Mouse (Mus musculus) neural tube, embryonic 10.5 days (tissue): ENCODE measurements around the gene A730071L15Rik.

Experiments used
- DNase-seq: peaks from one replicate; pipeline ENCODE4 v3.0.0-alpha.2; 2017; ENCODE audit warnings: low spot score; ENCODE audit errors: extremely low spot score

Gene A730071L15Rik

GRCm38 (mm10) chr11:6199410-6200086 is at the start of gene A730071L15Rik:
Gene A730071L15Rik (plus strand): TSS chr11:6200029.
- DNase-seq, result peak; percentile 37

DNA sequence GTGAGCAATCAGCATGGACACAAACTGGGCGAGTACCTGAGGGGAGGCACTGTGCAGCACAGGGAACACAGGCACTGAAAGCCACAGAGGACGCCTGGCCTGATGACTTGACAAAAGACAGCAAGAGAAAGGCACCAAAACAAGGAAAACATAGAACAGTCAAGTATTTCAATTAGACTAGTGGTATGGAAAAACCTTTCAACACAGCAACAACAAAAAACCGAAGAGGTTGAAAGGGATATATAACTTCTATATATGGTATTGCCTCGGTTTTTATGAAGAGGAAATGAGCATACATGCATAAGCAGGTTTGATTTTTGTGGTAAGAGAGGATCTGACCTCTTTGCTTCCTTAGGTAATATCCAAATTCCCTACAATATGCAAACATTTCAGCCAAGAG is 47.0 kb upstream of the A730071L15Rik start:
- DNase-seq, result no peak

DNA sequence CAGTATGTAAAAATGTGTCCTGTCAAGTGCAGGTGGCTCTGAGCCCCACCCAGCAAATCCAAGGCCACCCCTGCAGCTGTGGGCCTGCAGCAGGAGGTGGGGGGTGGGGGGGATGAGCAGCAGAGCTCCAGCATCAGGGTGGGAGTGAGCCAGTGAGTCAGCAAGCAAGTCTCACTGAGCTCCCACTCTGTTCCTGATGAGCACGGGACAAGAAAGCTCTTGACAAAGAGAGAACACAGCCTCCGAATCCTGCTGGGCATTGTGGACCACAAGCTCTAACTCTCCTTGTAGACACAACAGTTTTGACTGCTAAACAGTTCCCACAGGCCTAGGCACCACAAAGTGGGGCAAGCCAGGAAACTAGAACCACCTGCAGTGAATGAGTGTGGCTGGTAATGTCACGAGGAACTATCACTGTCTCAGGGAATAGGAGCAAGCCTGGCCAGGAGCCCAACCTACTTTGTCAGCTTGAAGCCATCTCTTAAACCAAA is 45.6 kb upstream of the A730071L15Rik start:
- no peak for DNase-seq

- DNase-seq, result no peak
These were observed 43.2 kb upstream of the A730071L15Rik start for GRCm38 (mm10) chr11:6156651-6157050.

- no peak for DNase-seq
These were observed 42.7 kb upstream of the A730071L15Rik start for GRCm38 (mm10) chr11:6157119-6157518.

DNA sequence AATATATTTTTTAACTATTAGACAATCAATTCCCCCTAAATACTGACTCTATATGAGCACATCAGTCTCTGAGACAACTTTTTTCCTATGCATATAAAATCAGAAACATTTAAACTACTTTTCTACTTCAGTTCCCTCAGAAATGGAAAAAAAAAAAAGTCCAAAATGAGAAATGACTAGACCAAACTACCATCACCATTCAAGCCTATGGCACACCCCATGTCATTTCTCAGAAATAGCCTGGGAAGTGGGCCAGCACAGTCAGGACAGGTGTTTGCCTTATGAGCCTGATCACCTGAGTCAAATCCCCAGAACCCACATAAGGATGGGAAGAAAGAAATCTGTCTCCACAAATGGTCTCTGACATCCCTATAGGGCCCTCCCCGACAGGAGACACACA is 41.3 kb upstream of the A730071L15Rik start:
- no peak for DNase-seq

DNA sequence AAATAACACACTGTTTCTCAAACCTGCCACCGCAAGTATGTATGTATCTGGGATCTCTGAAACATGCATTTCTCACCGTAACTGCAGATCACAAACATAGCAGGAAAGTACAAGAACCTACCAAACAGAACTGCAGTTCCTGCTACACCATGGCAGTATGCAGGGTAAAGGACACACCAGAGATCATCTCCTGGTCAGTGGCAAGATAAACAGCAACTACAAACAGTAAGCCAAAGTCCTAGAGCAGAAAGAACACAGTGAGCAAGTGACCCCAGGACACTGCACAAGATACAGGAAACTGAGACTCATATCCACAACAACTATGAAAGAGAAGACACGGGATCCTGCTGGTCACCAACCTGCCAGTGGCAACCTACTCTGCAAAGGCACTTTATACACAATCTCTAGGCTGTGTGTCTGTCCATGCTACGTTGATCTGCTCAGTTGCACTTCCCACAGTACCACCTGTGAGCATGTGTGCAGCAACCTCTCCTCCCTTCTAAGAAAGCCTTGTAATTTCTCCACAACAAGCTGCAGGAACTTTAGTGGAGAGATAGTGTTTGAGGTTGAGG is 40.0 kb upstream of the A730071L15Rik start:
- DNase-seq, result no peak

- DNase-seq, result no peak
These were observed 39.1 kb upstream of the A730071L15Rik start for GRCm38 (mm10) chr11:6160663-6161271.

- no peak for DNase-seq
These were observed 38.3 kb upstream of the A730071L15Rik start for GRCm38 (mm10) chr11:6161549-6161948.

DNA sequence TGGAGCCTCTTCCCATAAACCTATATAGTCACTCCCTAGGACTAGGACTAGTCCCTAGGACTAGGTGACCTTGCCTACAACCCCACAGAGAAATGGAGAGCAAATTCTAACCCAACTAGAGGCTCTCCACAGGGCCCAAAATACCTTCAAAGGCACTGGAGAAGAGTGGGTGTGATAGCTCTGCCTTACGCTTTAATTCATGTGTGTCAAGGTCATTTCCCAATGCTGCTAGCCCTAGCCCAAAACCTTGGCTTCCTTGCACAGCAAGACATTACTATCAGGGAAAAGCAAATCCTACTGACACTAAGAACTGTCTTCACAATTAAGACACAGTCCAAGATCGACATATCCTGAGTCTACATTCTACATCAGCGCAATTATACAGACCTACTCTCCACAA is 36.8 kb upstream of the A730071L15Rik start:
- no peak for DNase-seq

- no peak for DNase-seq
These were observed 36.1 kb upstream of the A730071L15Rik start for GRCm38 (mm10) chr11:6163706-6164105.

GRCm38 (mm10) chr11:6164781-6165180 is 35.0 kb upstream of the A730071L15Rik start:
- no peak for DNase-seq

DNA sequence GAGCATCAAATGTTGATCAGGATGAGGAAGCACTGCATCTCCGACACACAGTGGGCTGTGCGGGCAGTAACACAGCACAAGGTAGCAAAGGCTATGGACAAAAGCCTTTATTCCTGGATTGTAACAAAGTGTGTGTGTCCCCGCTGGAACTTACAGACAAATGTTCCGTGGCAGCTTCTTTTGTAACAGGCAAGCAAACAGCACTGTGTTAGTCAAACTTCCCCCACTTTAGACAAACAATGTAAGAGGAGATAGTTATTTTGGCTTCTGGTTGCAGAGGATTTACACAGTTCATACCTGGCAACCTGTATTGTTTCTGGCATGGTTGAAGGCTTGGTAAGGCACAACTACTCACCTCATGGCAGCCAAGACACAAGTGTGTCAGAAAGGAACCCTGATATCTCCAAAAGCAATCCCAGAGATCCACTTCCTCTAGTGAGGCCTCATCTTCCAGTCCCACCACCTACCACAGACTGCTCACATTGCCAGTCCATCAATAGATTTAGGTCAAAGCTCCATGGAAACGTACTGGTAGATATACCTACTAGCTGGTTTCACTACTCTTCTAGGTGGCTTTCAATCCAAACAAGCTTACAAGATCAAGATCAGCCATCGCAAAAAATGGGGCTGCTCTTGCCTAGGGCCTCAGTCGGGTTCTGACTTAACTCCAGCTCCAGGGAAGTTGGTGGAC is 34.3 kb upstream of the A730071L15Rik start:
- no peak for DNase-seq

- no peak for DNase-seq
These were observed 33.5 kb upstream of the A730071L15Rik start for GRCm38 (mm10) chr11:6166351-6166750.

- DNase-seq, result no peak
These were observed 30.7 kb upstream of the A730071L15Rik start for GRCm38 (mm10) chr11:6169041-6169663.

GRCm38 (mm10) chr11:6174719-6175118 is 25.1 kb upstream of the A730071L15Rik start:
- DNase-seq, result no peak

DNA sequence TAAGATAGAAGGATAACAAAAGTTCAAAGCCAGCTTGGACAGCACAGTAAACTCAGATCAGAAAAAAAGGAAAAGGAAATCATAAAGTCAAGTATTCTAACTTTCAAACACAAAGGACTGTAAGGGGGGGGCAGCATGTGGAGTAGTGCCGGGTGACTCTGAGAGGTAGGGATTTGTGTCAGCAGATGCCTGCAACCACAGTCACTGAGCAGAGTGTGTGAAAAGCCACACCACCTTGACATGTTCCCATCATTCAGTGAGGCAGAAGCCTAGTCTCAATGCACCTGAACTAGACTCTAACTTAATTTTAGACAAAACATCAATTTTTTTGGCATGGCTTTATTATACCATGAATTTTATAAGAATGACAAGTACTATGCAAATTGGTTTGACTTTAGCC is 24.3 kb upstream of the A730071L15Rik start:
- DNase-seq, result no peak

DNA sequence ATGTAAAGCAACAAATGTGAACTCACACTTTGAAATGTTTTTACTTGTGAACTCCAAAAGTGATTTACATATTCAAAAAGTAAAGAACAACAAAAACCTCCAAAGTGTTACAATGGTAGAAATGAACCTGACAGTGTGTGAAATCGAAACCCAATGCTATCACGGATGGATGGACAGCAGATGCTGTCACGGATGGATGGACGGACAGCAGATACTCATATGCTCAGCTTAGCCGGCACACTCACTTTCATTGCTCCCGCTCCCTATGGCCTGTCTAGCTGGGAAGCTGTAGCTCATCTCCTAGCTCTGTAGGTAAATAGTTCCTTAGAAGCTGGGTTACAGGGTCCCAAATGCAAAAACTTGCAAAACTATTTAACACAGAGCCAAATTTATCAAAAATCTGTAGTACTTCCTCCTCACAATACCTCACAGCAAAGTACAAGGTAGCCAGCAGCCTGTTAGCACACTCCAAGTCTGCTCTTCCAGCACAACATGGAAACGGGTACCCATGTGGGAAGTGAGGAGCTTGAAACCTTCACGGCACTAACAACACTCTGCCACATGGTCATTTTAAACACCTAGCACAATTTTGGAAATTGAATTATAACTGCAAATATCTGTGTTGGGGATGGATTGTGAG is 21.9 kb upstream of the A730071L15Rik start:
- DNase-seq, result no peak

- peak; percentile 23 for DNase-seq
These were observed 21.1 kb upstream of the A730071L15Rik start for GRCm38 (mm10) chr11:6178673-6179166.

GRCm38 (mm10) chr11:6179194-6179593 is 20.6 kb upstream of the A730071L15Rik start:
- no peak for DNase-seq
